Mouse (Mus musculus) limb, embryonic 12.5 days (tissue): Measurements from ENCODE around the gene Zfp827. TPM values are rescaled to one million over a fixed set of nuclear protein-coding genes. Genes with fewer than 3 reads are reported as not detected.
A peak's percentile ranks its signal among the peaks of the same experiment; 100 is the strongest.

Experiments used
- ATAC-seq: fragments of 200-750 bp; cut with Nextera tagmentation; 2 replicates; pipeline ENCODE4 v1.8.0; 2017; ENCODE audit warnings: low read depth, moderate TSS enrichment; ENCODE audit not compliant: insufficient number of reproducible peaks, insufficient read depth, low FRiP score, low TSS enrichment
- H3K27ac ChIP-seq: fragments of 300-500 bp; sonication (generic); 2 replicates; pipeline ENCODE4 v1.5.1; 2016; ENCODE audit warnings: mild to moderate bottlenecking, moderate library complexity
- H3K27me3 ChIP-seq: fragments of 300-500 bp; sonication (generic); 2 replicates; pipeline ENCODE4 v1.6.1; 2016; ENCODE audit warnings: mild to moderate bottlenecking, moderate library complexity
- H3K36me3 ChIP-seq: fragments of 300-500 bp; sonication (generic); 2 replicates; pipeline ENCODE4 v1.6.1; 2016; ENCODE audit warnings: mild to moderate bottlenecking, moderate library complexity
- H3K4me1 ChIP-seq: fragments of 300-500 bp; sonication (generic); replicated peaks from 2 replicates; pipeline ENCODE4 v1.6.1; 2016
- H3K4me2 ChIP-seq: fragments of 300-500 bp; sonication (generic); 2 replicates; pipeline ENCODE4 v1.6.1; 2016; ENCODE audit warnings: mild to moderate bottlenecking, moderate library complexity
- H3K4me3 ChIP-seq: fragments of 300-500 bp; sonication (generic); replicated peaks from 2 replicates; pipeline ENCODE4 v1.5.1; 2016; ENCODE audit warnings: mild to moderate bottlenecking
- H3K9ac ChIP-seq: fragments of 300-500 bp; sonication (generic); replicated peaks from 2 replicates; pipeline ENCODE4 v1.6.1; 2016; ENCODE audit warnings: mild to moderate bottlenecking, moderate library complexity
- H3K9me3 ChIP-seq: fragments of 300-500 bp; sonication (generic); 2 replicates; pipeline ENCODE4 v1.6.1; 2016; ENCODE audit warnings: mild to moderate bottlenecking, moderate library complexity
- WGBS: fragments of 180-500 bp; shearing (Covaris S2); methylation state at CpG from one replicate; pipeline ENCODE4 v1.1.7; 2016; 5-methylcytosine and 5-hydroxymethylcytosine counted together
- polyA plus RNA-seq: library from polyadenylated mRNA; unstranded; fragments of >200 nt; fragmentation: Nextera tagmentation; extraction: Ambion mirVana; gene quantifications from 2 replicates; pipeline ENCODE4 v1.2.1, GENCODE M21; 2016

The Zfp827 gene
- polyA plus RNA-seq = 13.3 and 13.7 TPM in 2 replicates

GRCm38 (mm10) chr8:79027977-79028487 is at the start of gene Zfp827:
Zfp827 (plus strand) TSS chr8:79028437.
- Histone ChIP-seq H3K36me3 (no peaks in the 10 kb centered on the region), H3K4me2 (peak within 1 kb of the TSS; percentile 80), H3K9me3 (no peaks in the 10 kb centered on the region), H3K27ac (peak within 1 kb of the TSS; percentile 100), H3K9ac (peak within 1 kb of the TSS; percentile 100), H3K4me1 (peaks cover 33% of the 10 kb centered on the region), H3K4me3 (peak within 1 kb of the TSS; percentile 89), H3K27me3 (no peaks in the 10 kb centered on the region)
- WGBS = under 1% methylated on average over 32 of the region's 32 CpGs
- peak; percentile 54 for ATAC-seq

- H3K4me1 ChIP-seq = no peaks in the 10 kb centered on the region
- no peak overlapping the region for H3K4me2 ChIP-seq
- H3K9me3 ChIP-seq = no peaks in the 10 kb centered on the region
- H3K36me3 ChIP-seq = no peaks in the 10 kb centered on the region
- no peak overlapping the region for H3K4me3 ChIP-seq
- no peak overlapping the region for H3K9ac ChIP-seq
- H3K27ac ChIP-seq = no peak overlapping the region
- no peaks in the 10 kb centered on the region for H3K27me3 ChIP-seq
- ATAC-seq = no peak
These were observed 23.9 kb upstream of the Zfp827 start for GRCm38 (mm10) chr8:79004341-79004740.

DNA sequence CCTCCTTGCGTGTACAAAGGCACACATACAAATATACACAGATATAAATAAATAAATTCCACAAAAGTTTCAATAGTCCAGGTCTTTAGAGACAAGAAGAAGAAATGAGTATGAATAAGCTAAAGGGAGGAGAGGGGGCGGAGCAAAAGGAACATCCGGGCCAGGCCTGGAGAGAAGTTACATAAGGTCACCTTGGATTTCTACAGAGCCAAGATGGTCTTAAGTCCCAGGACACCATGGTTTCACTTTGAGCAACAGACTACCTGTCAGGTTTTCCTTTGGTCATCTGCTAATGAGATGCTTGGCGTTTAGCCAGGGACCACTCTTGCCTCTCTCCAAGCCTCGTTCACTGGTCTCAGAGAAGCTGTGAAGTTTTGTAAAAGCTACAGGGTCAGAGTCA is 13.2 kb upstream of the Zfp827 start:
- no peak overlapping the region for H3K27ac ChIP-seq
- no peak overlapping the region for H3K9ac ChIP-seq
- H3K27me3 ChIP-seq = no peaks in the 10 kb centered on the region
- no peaks in the 10 kb centered on the region for H3K9me3 ChIP-seq
- no peaks in the 10 kb centered on the region for H3K4me1 ChIP-seq
- 84% methylated on average over 5 of the region's 5 CpGs for WGBS
- H3K4me2 ChIP-seq = no peak overlapping the region
- ATAC-seq = no peak
- H3K4me3 ChIP-seq = no peak overlapping the region
- H3K36me3 ChIP-seq = no peaks in the 10 kb centered on the region

DNA sequence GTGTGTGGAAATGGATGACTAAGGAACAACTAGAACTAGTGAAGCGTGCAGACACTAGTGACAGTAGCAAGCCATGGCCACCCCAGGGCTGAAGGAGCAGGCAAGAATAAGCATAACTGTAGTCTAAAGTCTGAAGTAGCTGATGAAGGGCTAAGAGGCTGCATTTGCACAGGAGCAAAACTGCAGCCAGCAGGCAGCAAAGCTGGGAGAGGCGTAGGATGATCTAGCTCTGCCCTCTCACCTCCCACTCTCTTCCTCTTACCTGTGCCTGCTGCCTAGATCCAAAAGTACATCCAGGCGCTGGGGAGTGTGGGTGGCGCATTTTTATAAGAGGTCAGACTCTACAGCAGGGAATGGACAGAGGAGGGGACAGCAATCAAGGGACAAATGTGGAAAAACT is 12.2 kb upstream of the Zfp827 start:
- ATAC-seq = no peak
- Histone ChIP-seq H3K9ac (no peak overlapping the region), H3K27ac (no peak overlapping the region), H3K27me3 (no peaks in the 10 kb centered on the region), H3K9me3 (no peaks in the 10 kb centered on the region), H3K4me3 (no peak overlapping the region), H3K36me3 (no peaks in the 10 kb centered on the region), H3K4me2 (no peak overlapping the region), H3K4me1 (no peaks in the 10 kb centered on the region)
- 78% methylated on average over 4 of the region's 4 CpGs for WGBS

DNA sequence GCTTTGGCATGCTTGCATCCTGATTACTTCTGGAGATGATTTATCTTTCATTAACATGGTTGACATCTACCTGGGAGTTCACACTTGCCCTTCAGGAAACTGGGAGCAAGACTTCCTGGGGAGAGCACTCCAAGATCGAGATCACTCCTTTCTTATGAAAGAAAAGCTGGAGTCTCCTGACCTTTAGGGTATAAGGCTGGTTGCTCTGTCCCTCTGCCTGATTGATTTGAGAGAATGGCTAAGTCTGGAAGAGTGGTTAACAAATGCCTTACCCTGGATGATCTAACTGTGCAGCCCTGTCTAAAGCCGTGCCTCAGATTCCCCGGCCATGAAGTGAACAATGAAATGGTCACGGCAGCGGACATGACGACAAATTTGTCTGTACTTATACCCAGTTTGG is 11.7 kb upstream of the Zfp827 start:
- 65% methylated on average over 6 of the region's 6 CpGs for WGBS
- Histone ChIP-seq H3K27me3 (no peaks in the 10 kb centered on the region), H3K4me2 (no peak overlapping the region), H3K9me3 (no peaks in the 10 kb centered on the region), H3K4me1 (no peaks in the 10 kb centered on the region), H3K36me3 (no peaks in the 10 kb centered on the region), H3K27ac (no peak overlapping the region), H3K4me3 (no peak overlapping the region), H3K9ac (no peak overlapping the region)
- no peak for ATAC-seq

- Histone ChIP-seq H3K27ac (no peak overlapping the region), H3K4me2 (no peak overlapping the region), H3K9me3 (no peaks in the 10 kb centered on the region), H3K4me1 (peaks cover 13% of the 10 kb centered on the region; the same call in 1 of the 2 replicates), H3K4me3 (no peak overlapping the region), H3K36me3 (no peaks in the 10 kb centered on the region), H3K27me3 (no peaks in the 10 kb centered on the region), H3K9ac (no peak overlapping the region)
- ATAC-seq = no peak
- 94% methylated on average over 1 of the region's 1 CpGs for WGBS
These were observed 4.3 kb upstream of the Zfp827 start for GRCm38 (mm10) chr8:79023922-79024321.

DNA sequence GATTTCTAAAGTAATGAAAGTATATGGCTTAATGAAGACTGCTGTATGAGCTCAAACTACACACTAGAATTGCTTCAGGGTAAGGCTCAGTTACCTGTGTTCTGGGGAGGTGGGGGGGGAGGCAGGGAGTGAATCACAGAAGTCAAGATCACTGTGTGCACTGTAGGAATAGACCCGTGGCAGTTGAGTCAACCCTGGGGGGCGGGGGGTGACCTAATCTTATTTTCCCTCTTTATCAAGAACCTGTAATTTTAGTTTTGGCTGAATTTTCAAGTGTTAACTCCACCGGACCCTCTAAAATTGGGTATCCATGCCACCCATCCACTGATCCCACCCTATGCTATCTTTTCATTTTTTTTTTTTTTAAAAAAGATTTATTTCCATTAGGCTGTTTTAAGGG is 918 bp upstream of the Zfp827 start:
- no peaks in the 10 kb centered on the region for H3K9me3 ChIP-seq
- H3K4me2 ChIP-seq = peak overlapping the region; percentile 80
- peaks cover 26% of the 10 kb centered on the region for H3K4me1 ChIP-seq
- no peaks in the 10 kb centered on the region for H3K36me3 ChIP-seq
- no peak overlapping the region for H3K27ac ChIP-seq
- H3K4me3 ChIP-seq = peak overlapping the region; percentile 89
- H3K27me3 ChIP-seq = no peaks in the 10 kb centered on the region
- 28% methylated on average over 3 of the region's 3 CpGs for WGBS
- no peak for ATAC-seq
- H3K9ac ChIP-seq = no peak overlapping the region

GRCm38 (mm10) chr8:79028541-79029395 is 531 bp downstream of the Zfp827 start:
- under 1% methylated on average over 45 of the region's 56 CpGs for WGBS
- Histone ChIP-seq H3K4me3 (peak overlapping the region; percentile 89), H3K4me1 (peaks cover 41% of the 10 kb centered on the region), H3K27ac (peak overlapping the region; percentile 100), H3K9ac (peak overlapping the region; percentile 100), H3K27me3 (no peaks in the 10 kb centered on the region), H3K9me3 (no peaks in the 10 kb centered on the region), H3K4me2 (peak overlapping the region; percentile 80), H3K36me3 (no peaks in the 10 kb centered on the region)
- peak; percentile 0; the same call in 1 of the 2 replicates for ATAC-seq

DNA sequence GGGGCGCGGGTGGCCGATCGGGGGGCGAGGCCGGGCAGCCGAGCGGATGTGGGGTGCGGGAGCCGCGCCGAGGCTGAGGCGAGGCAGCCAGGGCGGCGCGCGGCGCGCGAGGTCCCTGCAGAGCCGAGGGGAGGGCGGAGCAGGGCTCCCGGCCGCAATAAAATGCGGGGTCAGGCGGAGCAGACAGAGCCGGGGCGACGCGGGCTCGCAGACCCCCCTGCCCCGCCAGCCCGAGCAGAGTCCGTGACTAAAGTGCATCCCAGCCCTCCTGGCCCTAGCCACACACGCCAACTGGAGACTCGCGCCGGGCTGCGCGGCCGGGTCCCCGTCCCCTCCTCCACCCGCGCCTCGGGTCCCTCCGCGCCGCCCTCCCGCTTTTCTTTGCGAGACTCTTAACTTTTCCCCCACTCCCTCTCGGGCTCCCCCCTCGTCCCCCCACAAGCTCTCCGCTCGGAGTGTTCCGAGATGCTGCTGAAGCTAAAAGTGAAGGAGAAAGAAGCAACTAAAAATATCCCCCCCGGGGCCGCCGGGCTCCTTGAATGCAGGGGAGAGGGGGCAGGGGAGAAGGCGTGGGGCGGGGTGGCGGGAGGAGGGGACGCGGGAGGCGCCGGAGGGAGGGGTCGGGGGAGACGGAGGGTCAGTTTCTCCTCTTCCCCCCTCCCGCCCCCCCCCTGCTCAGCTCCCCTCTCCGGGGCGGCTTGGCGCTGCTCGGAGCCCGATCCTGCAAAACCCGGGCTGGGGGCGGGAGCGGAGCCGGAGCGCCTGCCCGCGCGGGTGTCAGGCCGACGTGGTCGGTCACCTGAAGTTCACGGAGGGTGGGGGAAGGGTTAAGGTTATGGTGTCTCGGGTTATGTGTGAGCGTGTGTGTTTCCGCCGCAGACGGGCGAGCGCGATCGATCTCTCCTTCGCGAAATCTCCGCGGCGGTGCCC is 1.4 kb downstream of the Zfp827 start:
- no peaks in the 10 kb centered on the region for H3K9me3 ChIP-seq
- H3K4me3 ChIP-seq = peak overlapping the region; percentile 89
- WGBS = under 1% methylated on average over 58 of the region's 99 CpGs
- ATAC-seq = peak; percentile 77
- no peaks in the 10 kb centered on the region for H3K27me3 ChIP-seq
- peak overlapping the region; percentile 100 for H3K9ac ChIP-seq
- H3K4me1 ChIP-seq = peaks cover 43% of the 10 kb centered on the region
- H3K27ac ChIP-seq = peak overlapping the region; percentile 100
- no peaks in the 10 kb centered on the region for H3K36me3 ChIP-seq
- peak overlapping the region; percentile 80 for H3K4me2 ChIP-seq

DNA sequence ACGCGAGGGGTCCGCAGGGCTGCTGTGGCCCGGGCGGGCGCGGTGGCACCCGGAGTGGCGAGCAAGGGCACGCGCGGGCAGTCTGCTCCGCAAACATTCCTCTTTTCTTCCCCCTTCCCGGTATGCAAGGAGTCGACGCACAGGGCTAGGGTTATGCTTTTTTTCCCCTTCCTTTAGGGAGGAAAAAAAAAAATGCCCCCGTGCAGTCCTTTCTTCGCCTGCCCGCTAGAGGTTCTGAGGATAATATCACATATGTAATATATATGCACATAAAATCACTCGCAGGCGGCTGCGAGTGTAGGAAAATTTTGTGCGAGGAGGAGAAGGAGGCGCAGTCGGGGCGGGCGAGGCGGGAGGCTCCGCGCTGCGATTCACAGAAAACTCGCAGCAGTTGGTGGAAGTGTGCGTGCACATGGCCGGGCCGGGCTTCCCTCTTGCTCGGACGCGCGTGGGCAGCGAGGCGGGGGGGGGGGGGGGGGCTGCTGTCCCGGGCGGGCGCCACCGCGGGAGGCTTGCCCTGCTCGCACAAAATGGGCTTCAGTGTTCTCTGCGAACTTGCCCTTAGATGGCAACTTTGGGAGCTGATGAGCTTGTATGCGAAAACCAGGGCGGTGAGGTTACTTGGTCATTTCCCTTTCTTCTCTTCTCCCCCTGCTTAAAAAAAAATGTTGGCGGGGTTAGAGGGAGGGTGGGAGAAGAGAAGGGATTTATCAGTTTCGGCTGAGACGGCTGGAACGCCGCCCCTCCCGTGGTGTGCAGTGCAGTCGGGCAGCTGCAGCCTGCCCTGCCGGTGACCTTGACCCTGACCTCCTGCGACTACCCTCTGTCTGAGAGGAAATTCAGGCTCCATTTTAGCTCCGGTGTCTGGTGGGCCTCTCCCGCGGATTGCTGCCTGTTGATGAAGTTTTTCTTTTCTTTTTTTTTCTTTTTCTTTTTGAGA is 2.4 kb downstream of the Zfp827 start:
- Histone ChIP-seq H3K27ac (peak overlapping the region; percentile 100), H3K4me1 (peaks cover 42% of the 10 kb centered on the region), H3K4me2 (peak overlapping the region; percentile 80), H3K4me3 (peak overlapping the region; percentile 89), H3K9ac (peak overlapping the region; percentile 100), H3K27me3 (no peaks in the 10 kb centered on the region), H3K9me3 (no peaks in the 10 kb centered on the region), H3K36me3 (no peaks in the 10 kb centered on the region)
- WGBS = 1% methylated on average over 61 of the region's 62 CpGs
- ATAC-seq = no peak
